Mouse (Mus musculus) hindbrain, postnatal 0 days (tissue): Measurements from ENCODE around the gene Hnrnpu. TPM values are rescaled to one million over a fixed set of nuclear protein-coding genes. Genes with fewer than 3 reads are reported as not detected.
"Not testable (repeated sequence)": the region's sequence is repeated elsewhere in the genome, so short reads cannot be mapped to it uniquely, and the experiment has no call there.

Source experiments
- ATAC-seq: fragments of 200-750 bp; cut with Nextera tagmentation; 2 replicates; pipeline ENCODE4 v1.8.0; 2017; ENCODE audit warnings: mild to moderate bottlenecking, moderate TSS enrichment, moderate library complexity
- DNase-seq: peaks from one replicate; pipeline ENCODE4 v3.0.0-alpha.2; 2015; ENCODE audit warnings: low spot score
- H3K27ac ChIP-seq: fragments of 300-500 bp; sonication (generic); 2 replicates; pipeline ENCODE4 v1.5.1; 2014; ENCODE audit warnings: mild to moderate bottlenecking
- H3K27me3 ChIP-seq: fragments of 300-500 bp; sonication (generic); 2 replicates; pipeline ENCODE4 v1.6.1; 2014; ENCODE audit warnings: low read length, mixed read lengths; ENCODE audit not compliant: insufficient read depth
- H3K36me3 ChIP-seq: fragments of 300-500 bp; sonication (generic); 2 replicates; pipeline ENCODE4 v1.6.1; 2014; ENCODE audit warnings: low read length, mixed read lengths; ENCODE audit not compliant: insufficient read depth
- H3K4me1 ChIP-seq: fragments of 300-500 bp; sonication (generic); 2 replicates; pipeline ENCODE4 v1.6.1; 2014; ENCODE audit warnings: antibody characterized with exemption, low read length, mixed read lengths; ENCODE audit not compliant: insufficient read depth
- H3K4me2 ChIP-seq: fragments of 300-500 bp; sonication (generic); 2 replicates; pipeline ENCODE4 v1.6.1; 2014; ENCODE audit warnings: low read depth, mild to moderate bottlenecking, low read length, moderate library complexity, mixed read lengths
- H3K4me3 ChIP-seq: fragments of 300-500 bp; sonication (generic); 2 replicates; pipeline ENCODE4 v1.5.1; 2014; ENCODE audit warnings: low read length
- H3K9ac ChIP-seq: fragments of 300-500 bp; sonication (generic); replicated peaks from 2 replicates; pipeline ENCODE4 v1.6.1; 2014; ENCODE audit warnings: mild to moderate bottlenecking, low read length, moderate library complexity, mixed read lengths
- H3K9me3 ChIP-seq: fragments of 300-500 bp; sonication (generic); 2 replicates; pipeline ENCODE4 v1.6.1; 2016; ENCODE audit warnings: low read length, mixed read lengths
- CTCF ChIP-seq: IDR thresholded peaks from 2 replicates; pipeline ENCODE4 v1.5.1; 2016; ENCODE audit warnings: antibody characterized with exemption, control low read depth, low read depth
- WGBS: fragments of 180-500 bp; shearing (Covaris S2); extraction: QIAGEN DNeasy Blood & Tissue Kit; methylation state at CpG from one replicate; pipeline ENCODE4 v1.1.7; 2014; 5-methylcytosine and 5-hydroxymethylcytosine counted together
- polyA plus RNA-seq: library from polyadenylated mRNA; unstranded; fragments of >200 nt; fragmentation: Nextera tagmentation; extraction: Ambion mirVana; gene quantifications from 2 replicates; pipeline ENCODE4 v1.2.1, GENCODE M21; 2015
- total RNA-seq: library from RNA; depleted of rRNA; stranded (reverse); fragments of >200 nt; gene quantifications from 2 replicates; pipeline ENCODE4 v1.2.3, GENCODE M21; 2014

Hnrnpu gene
- total and polyA plus RNA-seq, 2 experiments from 2014 or later, result 113 to 185 TPM

DNA sequence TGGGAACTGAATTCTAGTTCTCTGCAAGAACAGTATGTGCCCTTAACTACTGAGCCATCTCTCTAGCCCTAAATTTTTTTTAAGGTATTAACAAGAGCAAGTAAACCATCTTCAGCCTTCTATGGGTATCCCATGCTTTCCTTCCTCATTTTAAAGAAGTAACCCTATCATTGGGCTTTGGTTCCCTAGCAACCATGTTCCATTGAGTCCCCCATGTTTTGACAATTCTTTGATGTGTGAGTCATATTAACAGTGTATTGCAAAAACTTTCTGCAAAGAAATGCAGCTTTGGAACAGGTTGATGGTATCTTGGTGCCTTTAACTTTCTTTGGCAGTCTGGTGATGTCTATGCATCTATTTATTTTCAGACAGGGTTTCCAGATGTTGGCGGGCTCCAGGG is 43.5 kb downstream of the Hnrnpu start:
- Histone ChIP-seq H3K4me2 (no peak overlapping the region), H3K27ac (no peak overlapping the region), H3K9ac (no peak overlapping the region), H3K27me3 (no peaks in the 10 kb centered on the region), H3K4me1 (no peaks in the 10 kb centered on the region), H3K9me3 (no peaks in the 10 kb centered on the region), H3K4me3 (no peak overlapping the region), H3K36me3 (no peaks in the 10 kb centered on the region)
- no peak for ATAC-seq
- 93% methylated on average over 1 of the region's 1 CpGs for WGBS
- TF ChIP-seq CTCF, result no peak
- DNase-seq, result no peak

DNA sequence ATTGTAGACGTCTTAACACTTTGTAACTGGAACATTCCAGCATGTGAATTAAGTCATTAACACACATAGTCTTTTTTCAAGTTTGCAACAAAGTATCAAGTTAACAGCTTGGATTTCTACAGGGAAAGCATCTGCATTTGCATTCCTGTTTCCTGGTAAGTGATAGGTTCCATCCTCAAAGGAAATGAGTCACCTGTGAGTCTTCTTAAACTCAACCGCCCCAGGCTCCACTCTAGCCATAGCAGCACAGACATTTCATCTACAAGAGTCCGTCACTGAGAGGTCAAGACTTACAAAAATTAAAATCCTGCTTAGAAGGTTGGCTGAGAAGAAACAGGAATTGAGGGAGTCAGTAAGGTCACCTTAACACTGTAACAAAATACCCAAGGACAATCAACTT is 45.9 kb downstream of the Hnrnpu start:
- Histone ChIP-seq H3K27ac (no peak overlapping the region), H3K36me3 (no peaks in the 10 kb centered on the region), H3K9me3 (no peaks in the 10 kb centered on the region), H3K9ac (no peak overlapping the region), H3K4me2 (no peak overlapping the region), H3K27me3 (no peaks in the 10 kb centered on the region), H3K4me1 (no peaks in the 10 kb centered on the region), H3K4me3 (no peak overlapping the region)
- no peak for TF ChIP-seq CTCF
- 82% methylated on average over 3 of the region's 3 CpGs for WGBS
- DNase-seq (no peak), ATAC-seq (no peak)

DNA sequence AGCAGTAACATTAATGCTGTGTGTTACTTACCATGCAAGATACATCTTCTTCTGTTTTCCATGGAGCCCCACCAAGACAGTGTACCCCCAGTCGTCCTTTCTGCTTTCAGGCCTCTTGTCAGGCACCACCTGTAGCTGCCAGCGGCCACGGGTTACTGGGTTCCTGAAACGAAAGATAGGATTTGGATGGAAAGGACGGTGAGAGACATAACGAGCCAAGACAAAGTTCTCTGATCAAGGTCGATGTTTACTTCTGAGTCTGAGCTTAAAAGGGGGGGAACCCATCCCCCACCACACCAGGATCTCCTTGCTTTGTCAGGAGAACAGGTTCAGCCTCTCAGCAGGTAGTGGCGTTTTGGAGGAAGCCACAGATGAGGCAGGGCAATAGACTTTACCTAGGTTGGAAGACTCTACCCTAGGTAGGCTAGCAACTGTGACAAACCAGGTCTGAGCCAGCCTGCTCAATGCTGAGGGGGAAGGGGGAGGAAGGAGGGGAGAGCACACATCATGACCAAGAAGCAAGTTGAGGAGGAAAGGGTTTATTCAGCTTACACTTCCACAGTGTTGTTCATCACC is 49.9 kb downstream of the Hnrnpu start:
- TF ChIP-seq CTCF, result no peak
- H3K4me2 ChIP-seq, result no peak overlapping the region
- 65% methylated on average over 8 of the region's 8 CpGs for WGBS
- no peak overlapping the region for H3K4me3 ChIP-seq
- no peak overlapping the region for H3K27ac ChIP-seq
- H3K9ac ChIP-seq, result no peak overlapping the region
- no peak for ATAC-seq
- H3K36me3 ChIP-seq, result no peaks in the 10 kb centered on the region
- no peaks in the 10 kb centered on the region for H3K9me3 ChIP-seq
- no peaks in the 10 kb centered on the region for H3K27me3 ChIP-seq
- DNase-seq, result no peak
- H3K4me1 ChIP-seq, result no peaks in the 10 kb centered on the region

DNA sequence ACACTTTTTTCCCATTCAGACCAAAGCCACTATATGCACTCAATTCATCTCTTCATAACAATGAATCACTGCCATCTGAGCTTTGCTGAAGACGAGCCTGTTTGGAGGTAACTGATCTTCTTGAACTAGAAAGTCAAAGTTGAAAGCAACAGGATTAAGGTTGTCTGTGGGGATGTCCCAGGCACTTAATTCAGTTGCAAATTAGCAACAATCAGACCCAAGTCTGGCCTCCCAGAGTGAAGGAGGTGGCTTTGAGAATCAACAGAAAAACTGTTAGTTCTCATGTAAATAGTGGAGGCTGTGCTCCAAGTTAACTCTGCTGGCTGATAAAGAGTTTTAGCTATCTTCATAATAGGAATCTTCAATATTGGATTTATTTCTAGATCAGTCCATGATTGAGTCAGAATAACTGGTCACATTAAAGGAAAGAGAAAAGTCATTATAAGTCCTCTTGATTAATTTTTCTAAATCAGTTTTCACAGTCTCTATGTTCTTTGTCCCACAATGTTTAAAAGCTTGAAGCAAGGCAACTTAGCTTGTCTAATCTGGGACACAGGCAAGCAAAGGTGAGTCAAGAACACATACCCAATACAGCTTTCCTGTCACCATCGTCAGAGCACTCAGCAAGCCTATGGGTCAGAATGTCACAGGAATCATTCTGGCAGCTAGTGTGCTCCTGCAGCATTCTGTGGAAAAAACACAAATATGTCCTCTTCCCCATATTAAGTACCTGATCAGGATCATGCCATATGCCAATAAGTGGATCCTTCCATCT is 53.5 kb downstream of the Hnrnpu start:
- Histone ChIP-seq H3K4me1 (no peaks in the 10 kb centered on the region), H3K36me3 (no peaks in the 10 kb centered on the region), H3K27me3 (no peaks in the 10 kb centered on the region), H3K4me2 (no peak overlapping the region), H3K9ac (no peak overlapping the region), H3K9me3 (no peaks in the 10 kb centered on the region), H3K4me3 (no peak overlapping the region), H3K27ac (no peak overlapping the region)
- ATAC-seq (no peak), DNase-seq (no peak)
- TF ChIP-seq CTCF, result no peak
- WGBS, result 58% methylated on average over 2 of the region's 2 CpGs

DNA sequence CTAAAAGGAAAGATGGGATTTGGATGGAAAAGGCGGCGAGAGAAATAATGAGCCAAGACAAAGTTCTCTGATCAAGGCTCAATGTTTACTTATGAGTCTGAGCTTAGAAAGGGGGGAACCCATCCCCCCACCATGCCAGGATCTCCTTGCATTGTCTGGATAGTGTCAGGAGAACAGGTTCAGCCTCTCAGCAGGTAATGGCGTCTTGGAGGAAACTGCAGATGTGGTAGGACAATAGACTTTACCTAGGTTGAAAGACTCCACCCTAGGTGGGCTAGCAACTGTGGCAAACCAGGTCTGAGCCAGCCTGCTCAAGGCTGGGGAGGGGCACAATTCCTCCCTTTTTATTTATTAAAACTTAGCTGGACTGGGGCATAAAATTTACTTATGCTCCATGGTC is 54.3 kb downstream of the Hnrnpu start:
- H3K36me3 ChIP-seq, H3K27me3 ChIP-seq, H3K9me3 ChIP-seq, H3K4me1 ChIP-seq, H3K4me2 ChIP-seq, H3K27ac ChIP-seq, ATAC-seq, DNase-seq, H3K4me3 ChIP-seq, H3K9ac ChIP-seq: not testable (repeated sequence)
- 72% methylated on average over 3 of the region's 3 CpGs for WGBS

DNA sequence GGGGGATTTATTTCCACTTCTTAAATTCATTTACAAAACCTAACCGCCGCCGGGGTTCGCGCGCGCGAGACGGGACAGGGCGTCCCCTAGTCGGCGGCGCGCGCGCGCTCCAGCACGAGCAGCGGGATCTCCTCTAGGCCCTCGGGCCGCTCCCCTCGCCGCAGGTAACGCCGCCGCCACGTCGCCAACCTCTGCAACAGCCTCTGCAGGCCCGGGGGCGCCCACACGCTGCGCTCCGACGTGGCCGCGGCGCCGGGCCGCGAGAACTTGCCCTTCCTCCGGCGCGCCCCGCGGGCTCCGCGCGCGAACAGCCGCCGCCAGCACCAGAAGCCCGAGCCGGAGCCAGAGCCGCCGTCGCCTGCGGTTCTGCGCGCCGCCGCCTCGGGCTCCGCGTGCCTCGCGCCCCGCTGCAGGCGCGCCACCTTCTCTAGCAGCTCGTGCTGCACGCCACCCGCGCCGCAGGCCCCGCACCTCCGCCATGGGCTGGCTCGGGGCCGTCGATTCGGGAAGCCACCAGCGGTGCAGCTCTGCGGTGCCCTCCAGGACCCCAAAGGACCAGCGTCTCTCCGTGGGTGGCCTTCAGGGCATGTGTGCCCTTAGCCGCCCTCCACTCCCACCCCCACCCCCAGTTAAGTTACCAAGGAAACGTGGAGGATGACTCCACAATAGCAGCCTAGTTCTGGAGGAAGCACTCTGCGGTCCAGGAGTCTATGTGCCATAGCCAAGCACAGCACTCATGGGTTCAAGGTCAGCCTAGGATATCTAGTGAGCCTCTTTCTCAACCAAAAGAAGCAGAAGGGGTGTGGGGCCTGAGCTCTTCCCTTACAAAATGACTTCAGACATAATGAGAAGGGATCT is 61.3 kb downstream of the Hnrnpu start:
- no peaks in the 10 kb centered on the region for H3K27me3 ChIP-seq
- H3K4me3 ChIP-seq, result peak overlapping the region; percentile 48
- under 1% methylated on average over 77 of the region's 87 CpGs for WGBS
- DNase-seq (peak; percentile 86), ATAC-seq (peak; percentile 93)
- no peaks in the 10 kb centered on the region for H3K36me3 ChIP-seq
- peak overlapping the region; percentile 71 for H3K9ac ChIP-seq
- H3K9me3 ChIP-seq, result no peaks in the 10 kb centered on the region
- H3K4me1 ChIP-seq, result no peaks in the 10 kb centered on the region
- peak overlapping the region; percentile 75 for H3K4me2 ChIP-seq
- TF ChIP-seq CTCF, result no peak
- H3K27ac ChIP-seq, result peak overlapping the region; percentile 89
